Mouse (Mus musculus) stomach, embryonic 16.5 days (tissue): ENCODE results near the gene Gm8180. TPM values are rescaled to one million over a fixed set of nuclear protein-coding genes. Genes with fewer than 3 reads are reported as not detected.
"Not testable (repeated sequence)": the region's sequence is repeated elsewhere in the genome, so short reads cannot be mapped to it uniquely, and the experiment has no call there.

ENCODE experiments used
- ATAC-seq: fragments of 200-750 bp; cut with Nextera tagmentation; 2 replicates; pipeline ENCODE4 v1.8.0; 2017; ENCODE audit warnings: moderate number of reproducible peaks, moderate TSS enrichment; ENCODE audit not compliant: insufficient read depth, low FRiP score
- H3K27ac ChIP-seq: fragments of 300-500 bp; sonication (generic); 2 replicates; pipeline ENCODE4 v1.5.1; 2014; ENCODE audit warnings: low read length
- H3K27me3 ChIP-seq: fragments of 300-500 bp; sonication (generic); 2 replicates; pipeline ENCODE4 v1.6.1; 2014; ENCODE audit warnings: low read length, control low read depth, mixed read lengths; ENCODE audit not compliant: control insufficient read depth, insufficient read depth
- H3K36me3 ChIP-seq: fragments of 300-500 bp; sonication (generic); 2 replicates; pipeline ENCODE4 v1.6.1; 2014; ENCODE audit warnings: low read length; ENCODE audit not compliant: control insufficient read depth, insufficient read depth
- H3K4me1 ChIP-seq: fragments of 300-500 bp; sonication (generic); 2 replicates; pipeline ENCODE4 v1.6.1; 2014; ENCODE audit warnings: low read length, control low read depth, mixed read lengths; ENCODE audit not compliant: control insufficient read depth, insufficient read depth
- H3K4me2 ChIP-seq: fragments of 300-500 bp; sonication (generic); 2 replicates; pipeline ENCODE4 v1.6.1; 2014; ENCODE audit warnings: low read depth, low read length, mixed read lengths
- H3K4me3 ChIP-seq: fragments of 300-500 bp; sonication (generic); replicated peaks from 2 replicates; pipeline ENCODE4 v1.5.1; 2014; ENCODE audit warnings: mild to moderate bottlenecking, low read length
- H3K9ac ChIP-seq: fragments of 300-500 bp; sonication (generic); 2 replicates; pipeline ENCODE4 v1.6.1; 2014; ENCODE audit warnings: low read length
- H3K9me3 ChIP-seq: fragments of 300-500 bp; sonication (generic); replicated peaks from 2 replicates; pipeline ENCODE4 v1.6.1; 2016; ENCODE audit warnings: low read length, control low read depth; ENCODE audit not compliant: control insufficient read depth
- WGBS: fragments of 180-500 bp; shearing (Covaris S2); extraction: QIAGEN DNeasy Blood & Tissue Kit; methylation state at CpG from one replicate; pipeline ENCODE4 v1.1.7; 2014; 5-methylcytosine and 5-hydroxymethylcytosine counted together
- polyA plus RNA-seq: library from polyadenylated mRNA; unstranded; fragments of >200 nt; fragmentation: Nextera tagmentation; extraction: Ambion mirVana; gene quantifications from 2 replicates; pipeline ENCODE4 v1.2.1, GENCODE M21; 2015

Gm8180 gene
- polyA plus RNA-seq, 1 experiment from 2014 or later = not detected

GRCm38 (mm10) chr14:43793811-43794210 is 9.3 kb upstream of the Gm8180 start:
- H3K4me2 ChIP-seq, H3K4me1 ChIP-seq, H3K9ac ChIP-seq, H3K4me3 ChIP-seq, H3K36me3 ChIP-seq, H3K27me3 ChIP-seq, H3K27ac ChIP-seq, ATAC-seq, H3K9me3 ChIP-seq: not testable (repeated sequence)
- WGBS = 30% methylated on average over 5 of the region's 5 CpGs

- H3K9me3 ChIP-seq, ATAC-seq: not testable (repeated sequence)
- WGBS = 88% methylated on average over 4 of the region's 4 CpGs
These were observed 37.0 kb downstream of the Gm8180 start, which contains the start of gene Gm6526 for GRCm38 (mm10) chr14:43747566-43747965. TSS of gene Gm6526 (plus strand) at chr14:43747866.

More at GRCm38 (mm10) chr14:43747566-43747965, 37.0 kb downstream of the Gm8180 start, which contains the start of gene Gm6526:
- H3K27me3 ChIP-seq, H3K27ac ChIP-seq, H3K9ac ChIP-seq, H3K4me3 ChIP-seq, H3K36me3 ChIP-seq, H3K4me1 ChIP-seq, H3K4me2 ChIP-seq: not testable (repeated sequence)

Other genes with a start within 250 kb of the Gm8180 start
- gene Gm5799, start 241.2 kb downstream of the Gm8180 start, polyA plus RNA-seq = not detected in 2 replicates
- not detected in 2 replicates for gene Gm17654, start 205.6 kb downstream of the Gm8180 start, polyA plus RNA-seq
- not detected in 2 replicates for gene Gm10375, start 176.7 kb downstream of the Gm8180 start, polyA plus RNA-seq
- not detected in 2 replicates for gene Gm8165, start 107.5 kb downstream of the Gm8180 start, polyA plus RNA-seq
- gene Gm7324, start 86.9 kb downstream of the Gm8180 start, polyA plus RNA-seq = 0.66 and 0.83 TPM in 2 replicates
- not detected in 2 replicates for gene Gm16506, start 57.3 kb downstream of the Gm8180 start, polyA plus RNA-seq
- gene Gm6526, start 36.9 kb downstream of the Gm8180 start, polyA plus RNA-seq = not detected in 2 replicates
- gene Ear1, start 90.8 kb upstream of the Gm8180 start, polyA plus RNA-seq = 0.40 and 1.0 TPM in 2 replicates
- gene Ear10, start 138.8 kb upstream of the Gm8180 start, polyA plus RNA-seq = not detected in 2 replicates
- gene Gm8113, start 140.6 kb upstream of the Gm8180 start, polyA plus RNA-seq = 9.1 and 10.6 TPM in 2 replicates
- gene Ang5, start 172.3 kb upstream of the Gm8180 start, polyA plus RNA-seq = not detected in 2 replicates
- gene Ang6, start 217.5 kb upstream of the Gm8180 start, polyA plus RNA-seq = not detected in 2 replicates